Mouse (Mus musculus): ENCODE measurements around the gene Pgap3. TPM values are rescaled to one million over a fixed set of nuclear protein-coding genes. Genes with fewer than 3 reads are reported as not detected.

The Pgap3 gene
- polyA plus RNA-seq, 1 experiment from 2014 or later: 6.9 TPM

Other genes with a start within 250 kb of the Pgap3 start
- gene Med1, start 207.2 kb downstream of the Pgap3 start, polyA plus RNA-seq (2014; fragmentation: Nextera tagmentation; extraction: Ambion mirVana): 53.2 and 54.7 TPM in 2 replicates
- gene Cdk12, start 197.4 kb downstream of the Pgap3 start, polyA plus RNA-seq (2014; fragmentation: Nextera tagmentation; extraction: Ambion mirVana): 7.9 and 10.3 TPM in 2 replicates
- 21.7 and 25.5 TPM in 2 replicates for gene Neurod2, start 70.8 kb downstream of the Pgap3 start, polyA plus RNA-seq (2014; fragmentation: Nextera tagmentation; extraction: Ambion mirVana)
- 3.0 and 3.3 TPM in 2 replicates for gene Ppp1r1b, start 52.1 kb downstream of the Pgap3 start, polyA plus RNA-seq (2014; fragmentation: Nextera tagmentation; extraction: Ambion mirVana)
- gene Stard3, start 42.1 kb downstream of the Pgap3 start, polyA plus RNA-seq (2014; fragmentation: Nextera tagmentation; extraction: Ambion mirVana): 33.9 and 36.8 TPM in 2 replicates
- not detected in 2 replicates for gene Tcap, start 16.7 kb downstream of the Pgap3 start, polyA plus RNA-seq (2014; fragmentation: Nextera tagmentation; extraction: Ambion mirVana)
- gene Pnmt, start 14.0 kb downstream of the Pgap3 start, polyA plus RNA-seq (2014; fragmentation: Nextera tagmentation; extraction: Ambion mirVana): 3.0 and 3.4 TPM in 2 replicates
- 8.9 and 10.2 TPM in 2 replicates for gene Erbb2, start 12.0 kb upstream of the Pgap3 start, polyA plus RNA-seq (2014; fragmentation: Nextera tagmentation; extraction: Ambion mirVana)
- gene Mien1, start 38.5 kb upstream of the Pgap3 start, polyA plus RNA-seq (2014; fragmentation: Nextera tagmentation; extraction: Ambion mirVana): 242 and 256 TPM in 2 replicates
- 1.1 and 1.3 TPM in 2 replicates for gene Grb7, start 45.9 kb upstream of the Pgap3 start, polyA plus RNA-seq (2014; fragmentation: Nextera tagmentation; extraction: Ambion mirVana)
- gene Ikzf3, start 145.5 kb upstream of the Pgap3 start, polyA plus RNA-seq (2014; fragmentation: Nextera tagmentation; extraction: Ambion mirVana): 0.24 and 0.33 TPM in 2 replicates
- gene Zpbp2, start 150.6 kb upstream of the Pgap3 start, polyA plus RNA-seq (2014; fragmentation: Nextera tagmentation; extraction: Ambion mirVana): not detected in 2 replicates
- gene Ormdl3, start 186.9 kb upstream of the Pgap3 start, polyA plus RNA-seq (2014; fragmentation: Nextera tagmentation; extraction: Ambion mirVana): 14.9 and 17.3 TPM in 2 replicates
- gene Lrrc3c, start 197.8 kb upstream of the Pgap3 start, polyA plus RNA-seq (2014; fragmentation: Nextera tagmentation; extraction: Ambion mirVana): not detected in 2 replicates
- gene Gm12355, start 225.2 kb upstream of the Pgap3 start, polyA plus RNA-seq (2014; fragmentation: Nextera tagmentation; extraction: Ambion mirVana): 0.20 and 0.80 TPM in 2 replicates
- gene Gsdma3, start 225.9 kb upstream of the Pgap3 start, polyA plus RNA-seq (2014; fragmentation: Nextera tagmentation; extraction: Ambion mirVana): not detected in 2 replicates
- gene Gsdma2, start 246.3 kb upstream of the Pgap3 start, polyA plus RNA-seq (2014; fragmentation: Nextera tagmentation; extraction: Ambion mirVana): not detected in 2 replicates